Comparison of ENCODE assay signal across 10 mouse cellular contexts in the genomic region with DNA sequence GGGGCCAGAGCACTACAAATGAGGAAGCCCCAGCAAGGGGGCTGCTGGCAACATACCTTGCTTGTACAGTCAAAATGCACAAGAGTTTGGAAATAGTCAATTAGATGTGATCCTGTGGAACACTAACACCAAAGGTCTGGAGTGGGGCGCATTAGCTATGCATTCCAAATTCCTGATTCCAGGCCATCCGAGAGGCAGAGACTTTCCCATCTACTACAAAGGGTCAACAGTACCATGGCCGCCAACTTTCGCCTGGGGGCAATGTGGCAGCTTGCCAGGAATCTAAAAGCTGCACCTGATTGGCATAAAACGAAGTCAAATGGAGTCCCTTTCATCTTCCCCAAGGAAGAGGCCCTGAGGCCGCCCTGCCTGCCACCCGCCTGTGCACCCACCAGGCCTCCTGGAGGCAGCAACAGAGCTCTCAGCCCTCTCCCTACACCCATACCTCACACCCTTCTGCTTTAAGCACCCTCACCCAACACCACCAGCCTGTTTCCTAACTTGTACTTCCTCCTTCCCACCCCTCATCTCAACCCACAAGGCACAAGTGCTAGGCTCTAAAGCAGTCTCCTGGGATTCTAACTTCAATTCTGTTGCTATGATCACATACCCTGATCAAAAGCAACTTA. TPM values are rescaled to one million over a fixed set of nuclear protein-coding genes. Genes with fewer than 3 reads are reported as not detected.
A peak's percentile ranks its signal among the peaks of the same experiment; 100 is the strongest.
DNase-seq lines count a peak whose midpoint lies in the region; ATAC-seq lines count a peak whose summit lies in the region.
"Had no signal": no experiment of that assay in that cellular context is flagged by ENCODE, and none has a peak within 500 bp of the region (broad histone marks: within the 10 kb centered on the region; RNA-seq: fewer than 3 reads in every experiment).

No protein-coding gene starts in this region.

- H3K4me3 ChIP-seq in forebrain, embryonic 15.5 days: no peak overlapping the region
- H3K4me3 ChIP-seq: layer of hippocampus, adult 2 months had no signal

- no peak overlapping the region; the same call in 1 of the 2 replicates for H3K27ac ChIP-seq in forebrain, embryonic 15.5 days (replicated peaks)
- H3K27ac ChIP-seq: layer of hippocampus, adult 2 months had no signal

- WGBS in forebrain, embryonic 15.5 days: 36% methylated on average over 7 of the region's 7 CpGs

- no peak overlapping the region for H3K4me2 ChIP-seq in forebrain, embryonic 15.5 days (replicated peaks)
- H3K4me2 ChIP-seq: heart, embryonic 11.5 days; lung, embryonic 14.5 days had no signal

- H3K36me3 ChIP-seq in forebrain, embryonic 15.5 days: no peaks in the 10 kb centered on the region

- H3K27me3 ChIP-seq in forebrain, embryonic 15.5 days: no peaks in the 10 kb centered on the region

- ATAC-seq in forebrain, embryonic 15.5 days (replicated peaks): peak; percentile 53; the same call in 1 of the 2 replicates

- H3K4me1 ChIP-seq in forebrain, embryonic 15.5 days: peaks cover 11% of the 10 kb centered on the region

- H3K9ac ChIP-seq in forebrain, embryonic 15.5 days (replicated peaks): no peak overlapping the region
- H3K9ac ChIP-seq: lung, embryonic 14.5 days had no signal

- H3K9me3 ChIP-seq in forebrain, embryonic 15.5 days: no peaks in the 10 kb centered on the region

- DNase-seq in ES-CJ7 (ENCODE audit: low read depth, low spot score): peak; percentile 30
- peak; percentile 93 for DNase-seq in Muller cell, postnatal 12 days (ENCODE audit: inconsistent ontology term)
- DNase-seq in kidney, postnatal 14 days: peak; percentile 76
- DNase-seq in heart, adult 8-10 months (ENCODE audit: low spot score): no peak
- no peak for DNase-seq in ovary, postnatal 36 days (ENCODE audit: low spot score)
- no peak for DNase-seq in heart, adult 18-20 months
- DNase-seq: lung, embryonic 14.5 days had no signal

RNA-seq across cellular contexts. Expression of gene Eefsec, which starts 30.1 kb away (rescaled TPM):
- 32.7 and 34.1 TPM in 2 replicates for polyA plus RNA-seq in forebrain, embryonic 15.5 days (2015; fragmentation: Nextera tagmentation; extraction: Ambion mirVana)
- 1 to 10 TPM; 6.5 to 8.4 (median 7.7) TPM for total RNA-seq in heart, adult 8-10 months (2022)
- total RNA-seq in heart, adult 18-20 months (2021): 1 to 10 TPM; 8.5 to 8.9 TPM

RNA-seq across cellular contexts. Expression of gene Ruvbl1, which starts 49.0 kb away (rescaled TPM):
- 130 and 140 TPM in 2 replicates for polyA plus RNA-seq in forebrain, embryonic 15.5 days (2015; fragmentation: Nextera tagmentation; extraction: Ambion mirVana)
- 10 to 100 TPM; 14.2 to 19.8 (median 16.7) TPM for total RNA-seq in heart, adult 8-10 months (2022)
- total RNA-seq in heart, adult 18-20 months (2021): 10 to 100 TPM; 17.6 to 18.1 TPM

Comparison
In these comparisons a context has a peak if more than half of its experiments do, and no peak if none do; other contexts are left out.
1. DNase-seq: peak in ES-CJ7 (single experiment), Muller cell, postnatal 12 days (single experiment) and kidney, postnatal 14 days (single experiment); none in heart, adult 8-10 months (single experiment), ovary, postnatal 36 days (single experiment) and heart, adult 18-20 months (0 of 2).